ENCODE assay signal across 27 mouse cellular contexts in the genomic region with DNA sequence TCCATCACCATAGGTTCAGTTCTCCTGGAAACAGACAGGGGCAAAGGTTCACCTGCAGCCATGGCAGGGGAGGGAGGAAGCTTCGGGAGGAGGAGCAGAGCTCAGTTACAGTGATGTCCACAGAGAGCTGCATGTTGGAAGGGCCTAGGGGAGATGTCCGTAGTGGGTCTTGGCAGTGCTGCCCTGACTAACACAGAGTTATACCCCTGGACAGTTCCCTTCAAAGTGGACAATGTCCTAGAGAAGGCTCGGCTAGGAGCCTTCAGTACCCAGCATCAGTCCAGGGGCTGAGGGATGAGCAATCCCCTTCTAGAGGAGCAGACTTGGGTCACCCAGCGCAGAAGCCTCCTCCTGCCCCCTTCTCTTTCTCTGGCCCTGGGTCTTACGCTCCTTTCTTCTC.
DNase-seq lines count a peak whose midpoint lies in the region; ATAC-seq and TF ChIP-seq lines count a peak whose summit lies in the region.
"Had no signal": no experiment of that assay in that cellular context is flagged by ENCODE, and none has a peak within 500 bp of the region (broad histone marks: within the 10 kb centered on the region; RNA-seq: fewer than 3 reads in every experiment).

No protein-coding gene starts in this region.

- TF ChIP-seq CTCF in midbrain, postnatal 0 days (IDR thresholded peaks at IDR 0.05): no peak

- 67% methylated on average over 5 of the region's 5 CpGs for WGBS in forebrain, embryonic 14.5 days
- WGBS in forebrain, embryonic 10.5 days: 65% methylated on average over 5 of the region's 5 CpGs
- WGBS in heart, embryonic 10.5 days: 59% methylated on average over 5 of the region's 5 CpGs
- WGBS in hindbrain, embryonic 16.5 days: 75% methylated on average over 5 of the region's 5 CpGs
- WGBS in hindbrain, embryonic 13.5 days: 77% methylated on average over 5 of the region's 5 CpGs
- WGBS in midbrain, embryonic 11.5 days: 70% methylated on average over 5 of the region's 5 CpGs
- WGBS in midbrain, postnatal 0 days: 78% methylated on average over 5 of the region's 5 CpGs

- H3K36me3 ChIP-seq in forebrain, embryonic 14.5 days (ENCODE audit: control insufficient read depth, insufficient read depth, low read length): no peaks in the 10 kb centered on the region
- no peaks in the 10 kb centered on the region for H3K36me3 ChIP-seq in forebrain, embryonic 10.5 days (replicated peaks)
- no peaks in the 10 kb centered on the region for H3K36me3 ChIP-seq in heart, embryonic 10.5 days
- no peaks in the 10 kb centered on the region for H3K36me3 ChIP-seq in hindbrain, embryonic 16.5 days (ENCODE audit: control insufficient read depth, insufficient read depth, low read length)
- H3K36me3 ChIP-seq in hindbrain, embryonic 13.5 days: no peaks in the 10 kb centered on the region
- H3K36me3 ChIP-seq in midbrain, embryonic 11.5 days (ENCODE audit: control insufficient read depth, insufficient read depth, low read length): no peaks in the 10 kb centered on the region
- H3K36me3 ChIP-seq in midbrain, postnatal 0 days (ENCODE audit: insufficient read depth, low read length): no peaks in the 10 kb centered on the region
- H3K36me3 ChIP-seq: embryonic facial prominence, embryonic 10.5 days; embryonic facial prominence, embryonic 13.5 days; hindbrain, embryonic 10.5 days had no signal

- no peaks in the 10 kb centered on the region for H3K27me3 ChIP-seq in forebrain, embryonic 14.5 days (replicated peaks; ENCODE audit: control insufficient read depth, insufficient read depth, low read length)
- peaks cover 67% of the 10 kb centered on the region for H3K27me3 ChIP-seq in forebrain, embryonic 10.5 days (ENCODE audit: poor library complexity, severe bottlenecking)
- H3K27me3 ChIP-seq in heart, embryonic 10.5 days (ENCODE audit: insufficient read depth, poor library complexity, severe bottlenecking): peaks cover 29% of the 10 kb centered on the region
- no peaks in the 10 kb centered on the region for H3K27me3 ChIP-seq in hindbrain, embryonic 16.5 days (replicated peaks; ENCODE audit: control insufficient read depth, insufficient read depth, low read length)
- peaks cover 17% of the 10 kb centered on the region for H3K27me3 ChIP-seq in hindbrain, embryonic 13.5 days
- H3K27me3 ChIP-seq in midbrain, embryonic 11.5 days (ENCODE audit: control insufficient read depth, insufficient read depth, low read length): peaks cover 17% of the 10 kb centered on the region
- peaks cover 5% of the 10 kb centered on the region; the same call in 1 of the 2 replicates for H3K27me3 ChIP-seq in midbrain, postnatal 0 days (ENCODE audit: insufficient read depth, low read length)

- H3K27ac ChIP-seq in forebrain, embryonic 14.5 days (ENCODE audit: low read depth, low read length): 0 out of 2 replicates have a peak overlapping the region, but pooled peaks have one; percentile 11
- no peak overlapping the region for H3K27ac ChIP-seq in forebrain, embryonic 10.5 days
- no peak overlapping the region for H3K27ac ChIP-seq in heart, embryonic 10.5 days
- H3K27ac ChIP-seq in hindbrain, embryonic 16.5 days (ENCODE audit: low read depth, low read length): no peak overlapping the region
- no peak overlapping the region for H3K27ac ChIP-seq in hindbrain, embryonic 13.5 days
- no peak overlapping the region for H3K27ac ChIP-seq in midbrain, embryonic 11.5 days (ENCODE audit: low read depth, low read length)
- H3K27ac ChIP-seq in midbrain, postnatal 0 days (ENCODE audit: low read depth, low read length): no peak overlapping the region
- H3K27ac ChIP-seq: embryonic facial prominence, embryonic 10.5 days; embryonic facial prominence, embryonic 13.5 days; hindbrain, embryonic 10.5 days; hindbrain, embryonic 14.5 days had no signal

- H3K9me3 ChIP-seq in forebrain, embryonic 14.5 days (replicated peaks; ENCODE audit: control insufficient read depth, low read length): no peaks in the 10 kb centered on the region
- no peaks in the 10 kb centered on the region for H3K9me3 ChIP-seq in forebrain, embryonic 10.5 days
- H3K9me3 ChIP-seq in heart, embryonic 10.5 days: no peaks in the 10 kb centered on the region
- no peaks in the 10 kb centered on the region for H3K9me3 ChIP-seq in hindbrain, embryonic 16.5 days (ENCODE audit: control insufficient read depth, low read length)
- no peaks in the 10 kb centered on the region for H3K9me3 ChIP-seq in hindbrain, embryonic 13.5 days
- no peaks in the 10 kb centered on the region for H3K9me3 ChIP-seq in midbrain, embryonic 11.5 days (ENCODE audit: control insufficient read depth, low read length)
- no peaks in the 10 kb centered on the region for H3K9me3 ChIP-seq in midbrain, postnatal 0 days (ENCODE audit: low read length)
- H3K9me3 ChIP-seq: embryonic facial prominence, embryonic 10.5 days; embryonic facial prominence, embryonic 13.5 days; hindbrain, embryonic 10.5 days had no signal

- intact Hi-C loops in heart, postnatal 14 days (cut with DNase I): no loop called here

- H3K4me2 ChIP-seq in forebrain, embryonic 14.5 days (ENCODE audit: low read length): no peak overlapping the region
- H3K4me2 ChIP-seq in hindbrain, embryonic 16.5 days (ENCODE audit: low read length): no peak overlapping the region
- H3K4me2 ChIP-seq in hindbrain, embryonic 13.5 days: no peak overlapping the region
- no peak overlapping the region for H3K4me2 ChIP-seq in midbrain, embryonic 11.5 days
- H3K4me2 ChIP-seq in midbrain, postnatal 0 days (ENCODE audit: low read depth, low read length, poor library complexity, severe bottlenecking): no peak overlapping the region
- H3K4me2 ChIP-seq: embryonic facial prominence, embryonic 13.5 days; heart, embryonic 11.5 days; hindbrain, embryonic 14.5 days had no signal

- ATAC-seq in forebrain, embryonic 14.5 days: no peak
- no peak for ATAC-seq in hindbrain, embryonic 16.5 days
- no peak for ATAC-seq in hindbrain, embryonic 13.5 days (ENCODE audit: low FRiP score)
- no peak for ATAC-seq in midbrain, embryonic 11.5 days (ENCODE audit: low FRiP score)
- no peak for ATAC-seq in midbrain, postnatal 0 days (ENCODE audit: low FRiP score)
- ATAC-seq: activated CD4-positive, CD25-positive, alpha-beta regulatory T cell, adult 4 months; forebrain, embryonic 16.5 days had no signal

- no peak overlapping the region for H3K9ac ChIP-seq in forebrain, embryonic 14.5 days (ENCODE audit: low read length)
- peak overlapping the region; percentile 17; the same call in 1 of the 2 replicates for H3K9ac ChIP-seq in hindbrain, embryonic 16.5 days (ENCODE audit: low read depth, low read length)
- no peak overlapping the region for H3K9ac ChIP-seq in hindbrain, embryonic 13.5 days
- H3K9ac ChIP-seq in midbrain, embryonic 11.5 days (ENCODE audit: low read length): no peak overlapping the region
- no peak overlapping the region for H3K9ac ChIP-seq in midbrain, postnatal 0 days (replicated peaks; ENCODE audit: low read length, poor library complexity, severe bottlenecking)
- H3K9ac ChIP-seq: embryonic facial prominence, embryonic 13.5 days; hindbrain, embryonic 14.5 days had no signal

- peaks cover 2% of the 10 kb centered on the region; the same call in 1 of the 2 replicates for H3K4me1 ChIP-seq in forebrain, embryonic 14.5 days (ENCODE audit: control insufficient read depth, insufficient read depth, low read length)
- H3K4me1 ChIP-seq in forebrain, embryonic 10.5 days: peaks cover 29% of the 10 kb centered on the region
- H3K4me1 ChIP-seq in heart, embryonic 10.5 days: peaks cover 8% of the 10 kb centered on the region; the same call in 1 of the 2 replicates
- peaks cover 7% of the 10 kb centered on the region for H3K4me1 ChIP-seq in hindbrain, embryonic 16.5 days (ENCODE audit: control insufficient read depth, insufficient read depth, low read depth, low read length)
- H3K4me1 ChIP-seq in hindbrain, embryonic 13.5 days (replicated peaks): peaks cover 18% of the 10 kb centered on the region
- H3K4me1 ChIP-seq in midbrain, embryonic 11.5 days (ENCODE audit: control insufficient read depth, insufficient read depth, low read length): no peaks in the 10 kb centered on the region
- 0 out of 2 replicates have a peak, but pooled peaks cover 5% of the 10 kb centered on the region for H3K4me1 ChIP-seq in midbrain, postnatal 0 days (ENCODE audit: insufficient read depth, low read length)
- H3K4me1 ChIP-seq: embryonic facial prominence, embryonic 13.5 days had no signal

- H3K4me3 ChIP-seq in forebrain, embryonic 14.5 days (ENCODE audit: low read depth, low read length): no peak overlapping the region
- no peak overlapping the region for H3K4me3 ChIP-seq in forebrain, embryonic 10.5 days
- no peak overlapping the region for H3K4me3 ChIP-seq in heart, embryonic 10.5 days
- H3K4me3 ChIP-seq in hindbrain, embryonic 16.5 days (ENCODE audit: low read length): no peak overlapping the region
- H3K4me3 ChIP-seq in hindbrain, embryonic 13.5 days: no peak overlapping the region
- H3K4me3 ChIP-seq in midbrain, embryonic 11.5 days (ENCODE audit: low read depth, low read length): no peak overlapping the region
- no peak overlapping the region for H3K4me3 ChIP-seq in midbrain, postnatal 0 days (ENCODE audit: low read depth, low read length)
- H3K4me3 ChIP-seq: embryonic facial prominence, embryonic 10.5 days; embryonic facial prominence, embryonic 13.5 days; erythroblast, embryonic 14.5 days; hindbrain, embryonic 10.5 days had no signal

- no peak for DNase-seq in forebrain, embryonic 14.5 days (ENCODE audit: low spot score)
- DNase-seq in forebrain, embryonic 10.5 days (ENCODE audit: extremely low spot score, low spot score): no peak
- DNase-seq in heart, embryonic 10.5 days (ENCODE audit: low spot score): peak; percentile 36
- DNase-seq in heart, postnatal 14 days: no peak
- peak; percentile 65 for DNase-seq in midbrain, embryonic 11.5 days (ENCODE audit: low spot score, missing footprints)
- no peak for DNase-seq in midbrain, postnatal 0 days (ENCODE audit: low spot score)
- DNase-seq: adrenal gland, adult 8-10 months; adrenal gland, postnatal 25 days; cerebellum, adult 11-12 months; cerebellum, adult 8-10 months; cerebellum, postnatal 10 days; cerebellum, postnatal 36 days; embryo, embryonic 11 days; gastrocnemius, postnatal 10 days; gastrocnemius, postnatal 36 days; heart, postnatal 36 days; kidney, adult 18-20 months had no signal

Comparison
In these comparisons a context has a peak if more than half of its experiments do, and no peak if none do; other contexts are left out.
1. DNase-seq: peak in heart, embryonic 10.5 days (single experiment) and midbrain, embryonic 11.5 days (single experiment); none in forebrain, embryonic 14.5 days (single experiment), forebrain, embryonic 10.5 days (single experiment), heart, postnatal 14 days (0 of 2) and midbrain, postnatal 0 days (single experiment).